Comparison of ENCODE assay signal across 8 mouse cellular contexts in genomic region chr10:77258704-77259621, GRCm38 (mm10). TPM values are rescaled to one million over a fixed set of nuclear protein-coding genes. Genes with fewer than 3 reads are reported as not detected.
DNase-seq lines count a peak whose midpoint lies in the region; ATAC-seq and TF ChIP-seq lines count a peak whose summit lies in the region.

Gene Pofut2, plus strand, starts transcription at chr10:77259218.

- H3K9ac ChIP-seq in embryonic facial prominence, embryonic 13.5 days, result peak within 1 kb of the TSS; percentile 92
- H3K9ac ChIP-seq in limb, embryonic 12.5 days (replicated peaks), result peak within 1 kb of the TSS; percentile 84
- H3K9ac ChIP-seq in midbrain, embryonic 15.5 days, result peak within 1 kb of the TSS; percentile 67

- H3K27ac ChIP-seq in embryonic facial prominence, embryonic 13.5 days, result peak within 1 kb of the TSS; percentile 89
- peak within 1 kb of the TSS; percentile 37 for H3K27ac ChIP-seq in kidney, adult 2 months (ENCODE audit: insufficient read depth, low read depth, low read length)
- H3K27ac ChIP-seq in limb, embryonic 12.5 days, result peak within 1 kb of the TSS; percentile 87
- peak within 1 kb of the TSS; percentile 89 for H3K27ac ChIP-seq in midbrain, embryonic 15.5 days
- peak within 1 kb of the TSS; percentile 82 for H3K27ac ChIP-seq in spleen, adult 2 months (ENCODE audit: insufficient read depth, low read length)

- H3K9me3 ChIP-seq in embryonic facial prominence, embryonic 13.5 days, result no peaks in the 10 kb centered on the region
- H3K9me3 ChIP-seq in limb, embryonic 12.5 days, result no peaks in the 10 kb centered on the region
- H3K9me3 ChIP-seq in midbrain, embryonic 15.5 days, result no peaks in the 10 kb centered on the region

- peak; percentile 63 for TF ChIP-seq POLR2A in kidney, adult 2 months (IDR thresholded peaks at IDR 0.05; ENCODE audit: low read depth, low read length)
- peak; percentile 93 for TF ChIP-seq POLR2A in spleen, adult 2 months (IDR thresholded peaks at IDR 0.05; ENCODE audit: low read depth, low read length)

- peak within 1 kb of the TSS; percentile 91 for H3K4me3 ChIP-seq in embryonic facial prominence, embryonic 13.5 days
- H3K4me3 ChIP-seq in kidney, adult 2 months (ENCODE audit: insufficient read depth, low read depth, low read length), result peak within 1 kb of the TSS; percentile 87
- H3K4me3 ChIP-seq in limb, embryonic 12.5 days (replicated peaks), result peak within 1 kb of the TSS; percentile 95
- H3K4me3 ChIP-seq in midbrain, embryonic 15.5 days, result peak within 1 kb of the TSS; percentile 84
- H3K4me3 ChIP-seq in spleen, adult 2 months (ENCODE audit: extremely low read depth, insufficient read depth, insufficient read length), result peak within 1 kb of the TSS; percentile 93

- peak within 1 kb of the TSS; percentile 86 for H3K4me2 ChIP-seq in embryonic facial prominence, embryonic 13.5 days
- peak within 1 kb of the TSS; percentile 74 for H3K4me2 ChIP-seq in limb, embryonic 12.5 days
- H3K4me2 ChIP-seq in midbrain, embryonic 15.5 days, result peak within 1 kb of the TSS; percentile 93

- no peaks in the 10 kb centered on the region for H3K27me3 ChIP-seq in embryonic facial prominence, embryonic 13.5 days
- no peaks in the 10 kb centered on the region for H3K27me3 ChIP-seq in kidney, adult 2 months (replicated peaks; ENCODE audit: control insufficient read depth, insufficient read depth, low read length)
- H3K27me3 ChIP-seq in limb, embryonic 12.5 days, result no peaks in the 10 kb centered on the region
- no peaks in the 10 kb centered on the region for H3K27me3 ChIP-seq in midbrain, embryonic 15.5 days (replicated peaks)
- no peaks in the 10 kb centered on the region for H3K27me3 ChIP-seq in spleen, adult 2 months (ENCODE audit: control insufficient read depth, insufficient read depth, low read length)

- peak; percentile 96 for ATAC-seq in embryonic facial prominence, embryonic 13.5 days (ENCODE audit: insufficient number of reproducible peaks, insufficient read depth, low FRiP score, low TSS enrichment, low read depth)
- peak; percentile 97 for ATAC-seq in limb, embryonic 12.5 days (ENCODE audit: insufficient number of reproducible peaks, insufficient read depth, low FRiP score, low TSS enrichment, low read depth)
- ATAC-seq in midbrain, embryonic 15.5 days (replicated peaks), result peak; percentile 99

- DNase-seq in 3134 (ENCODE audit: extremely low read depth, insufficient read length, low spot score), result peak; percentile 98
- peak; percentile 96 to 97 for DNase-seq in adrenal gland, postnatal 36 days
- DNase-seq in heart, adult 18-20 months, result peak; percentile 95 to 96
- peak; percentile 97 for DNase-seq in kidney, adult 2 months
- peak; percentile 95 for DNase-seq in spleen, adult 2 months (ENCODE audit: low read depth in 1 of 2, low spot score in 2 of 2)

- peaks cover 25% of the 10 kb centered on the region for H3K4me1 ChIP-seq in embryonic facial prominence, embryonic 13.5 days
- H3K4me1 ChIP-seq in kidney, adult 2 months (ENCODE audit: control insufficient read depth, insufficient read depth, low read length), result 0 out of 2 replicates have a peak, but pooled peaks cover 2% of the 10 kb centered on the region
- peaks cover 22% of the 10 kb centered on the region for H3K4me1 ChIP-seq in limb, embryonic 12.5 days (replicated peaks)
- H3K4me1 ChIP-seq in midbrain, embryonic 15.5 days, result peaks cover 14% of the 10 kb centered on the region
- H3K4me1 ChIP-seq in spleen, adult 2 months (ENCODE audit: control insufficient read depth, insufficient read depth, insufficient read length), result no peaks in the 10 kb centered on the region

- WGBS in embryonic facial prominence, embryonic 13.5 days, result under 1% methylated on average over 81 of the region's 81 CpGs
- under 1% methylated on average over 81 of the region's 81 CpGs for WGBS in kidney, adult 2 months
- under 1% methylated on average over 81 of the region's 81 CpGs for WGBS in limb, embryonic 12.5 days
- WGBS in midbrain, embryonic 15.5 days, result under 1% methylated on average over 72 of the region's 81 CpGs
- WGBS in spleen, adult 2 months, result under 1% methylated on average over 81 of the region's 81 CpGs

- H3K36me3 ChIP-seq in embryonic facial prominence, embryonic 13.5 days, result peaks cover 35% of the 10 kb centered on the region
- H3K36me3 ChIP-seq in kidney, adult 2 months (ENCODE audit: control insufficient read depth, insufficient read depth, low read length), result no peaks in the 10 kb centered on the region
- peaks cover 36% of the 10 kb centered on the region for H3K36me3 ChIP-seq in limb, embryonic 12.5 days
- peaks cover 7% of the 10 kb centered on the region; the same call in 1 of the 2 replicates for H3K36me3 ChIP-seq in midbrain, embryonic 15.5 days (replicated peaks)
- H3K36me3 ChIP-seq in spleen, adult 2 months (ENCODE audit: control insufficient read depth, insufficient read depth, low read length), result peaks cover 15% of the 10 kb centered on the region

- TF ChIP-seq CTCF in kidney, adult 2 months (conservative IDR thresholded peaks at IDR 0.05; ENCODE audit: insufficient read depth, insufficient read length, low read depth, low read length), result no peak; the same call in 1 of the 2 replicates
- no peak for TF ChIP-seq CTCF in spleen, adult 2 months (IDR thresholded peaks at IDR 0.05; ENCODE audit: extremely low read depth, insufficient read depth, insufficient read length, insufficient replicate concordance)

RNA-seq across cellular contexts. Expression of gene Pofut2, which starts in this region (rescaled TPM):
- 100 to 1,000 TPM in 1 of 2 experiments, 10 to 100 TPM in 1; 69.1 to 108 TPM for total RNA-seq in adrenal gland, postnatal 36 days (2021)
- 132 and 134 TPM in 2 replicates for polyA plus RNA-seq in embryonic facial prominence, embryonic 13.5 days (2015; fragmentation: Nextera tagmentation; extraction: Ambion mirVana)
- total RNA-seq in heart, adult 18-20 months (2021), result 10 to 100 TPM; 42.2 to 42.9 TPM
- polyA plus RNA-seq in kidney, adult 2 months (2012; rRNA removed), result 45.9 and 50.6 TPM in 2 replicates
- 95.6 and 98.1 TPM in 2 replicates for polyA plus RNA-seq in limb, embryonic 12.5 days (2016; fragmentation: Nextera tagmentation; extraction: Ambion mirVana)
- polyA plus RNA-seq in midbrain, embryonic 15.5 days (2015; fragmentation: Nextera tagmentation; extraction: Ambion mirVana), result 58.0 and 59.2 TPM in 2 replicates
- 29.4 and 37.5 TPM in 2 replicates for polyA plus RNA-seq in spleen, adult 2 months (2012; rRNA removed)

Comparison
In these comparisons a context has a peak if more than half of its experiments do, and no peak if none do; other contexts are left out.
1. Peak in every context shown above with its lines: DNase-seq, ATAC-seq, H3K4me3 ChIP-seq and H3K27ac ChIP-seq.
2. H3K27ac ChIP-seq: peak in every context shown above with its lines; median percentile 89 in embryonic facial prominence, embryonic 13.5 days; 89 in midbrain, embryonic 15.5 days; 87 in limb, embryonic 12.5 days; 82 in spleen, adult 2 months; 37 in kidney, adult 2 months.